Comparison of ENCODE assay signal across 11 mouse cellular contexts in genomic region chr13:21260289-21260688, GRCm38 (mm10). TPM values are rescaled to one million over a fixed set of nuclear protein-coding genes. Genes with fewer than 3 reads are reported as not detected.
A peak's percentile ranks its signal among the peaks of the same experiment; 100 is the strongest.
DNase-seq lines count a peak whose midpoint lies in the region; ATAC-seq and TF ChIP-seq lines count a peak whose summit lies in the region.
"Had no signal": no experiment of that assay in that cellular context is flagged by ENCODE, and none has a peak within 500 bp of the region (broad histone marks: within the 10 kb centered on the region; RNA-seq: fewer than 3 reads in every experiment).

No protein-coding gene starts in this region.

- H3K4me2 ChIP-seq in heart, embryonic 11.5 days, result peak overlapping the region; percentile 65
- H3K4me2 ChIP-seq in liver, postnatal 0 days (ENCODE audit: low read depth, low read length), result peak overlapping the region; percentile 62

- H3K4me3 ChIP-seq in heart, embryonic 11.5 days (ENCODE audit: low read depth, low read length), result peak overlapping the region; percentile 58
- H3K4me3 ChIP-seq in ES-Bruce4 (ENCODE audit: low read depth, low read length), result peak overlapping the region; percentile 99
- H3K4me3 ChIP-seq in hindbrain, embryonic 10.5 days, result peak overlapping the region; percentile 63
- peak overlapping the region; percentile 30; the same call in 1 of the 2 replicates for H3K4me3 ChIP-seq in liver, postnatal 0 days (ENCODE audit: low read depth, low read length)

- H3K27me3 ChIP-seq in heart, embryonic 11.5 days (ENCODE audit: control insufficient read depth, insufficient read depth, low read length), result peaks cover 3% of the 10 kb centered on the region; the same call in 1 of the 2 replicates
- H3K27me3 ChIP-seq in ES-Bruce4 (ENCODE audit: control insufficient read depth, insufficient read depth, low read length, poor library complexity, severe bottlenecking), result no peaks in the 10 kb centered on the region
- H3K27me3 ChIP-seq in hindbrain, embryonic 10.5 days (ENCODE audit: insufficient read depth, poor library complexity, severe bottlenecking), result peaks cover 38% of the 10 kb centered on the region
- H3K27me3 ChIP-seq in liver, postnatal 0 days (ENCODE audit: insufficient read depth, low read length), result 0 out of 2 replicates have a peak, but pooled peaks cover 5% of the 10 kb centered on the region

- DNase-seq in heart, postnatal 36 days, result no peak
- no peak for DNase-seq in hindbrain, embryonic 10.5 days (ENCODE audit: low spot score)
- DNase-seq in liver, postnatal 0 days, result no peak
- DNase-seq in frontal cortex, postnatal 10 days (ENCODE audit: low spot score in 2 of 2), result no peak
- no peak for DNase-seq in adrenal gland, postnatal 36 days
- no peak for DNase-seq in frontal cortex, postnatal 25 days (ENCODE audit: low spot score in 2 of 2)

- intact Hi-C loops in heart, postnatal 36 days (cut with DNase I), result no loop called here

- H3K9ac ChIP-seq in heart, embryonic 11.5 days (ENCODE audit: low read depth, low read length), result peak overlapping the region; percentile 46; the same call in 1 of the 2 replicates
- H3K9ac ChIP-seq in ES-Bruce4 (ENCODE audit: low read depth, poor library complexity, severe bottlenecking), result peak overlapping the region; percentile 65
- H3K9ac ChIP-seq in liver, postnatal 0 days (replicated peaks), result no peak overlapping the region

- no peak overlapping the region for H3K27ac ChIP-seq in heart, embryonic 11.5 days (ENCODE audit: low read depth, low read length)
- no peak overlapping the region for H3K27ac ChIP-seq in ES-Bruce4 (ENCODE audit: insufficient read depth, low read length)
- peak overlapping the region; percentile 60; the same call in 1 of the 2 replicates for H3K27ac ChIP-seq in hindbrain, embryonic 10.5 days
- H3K27ac ChIP-seq in liver, postnatal 0 days (ENCODE audit: low read depth), result no peak overlapping the region

- TF ChIP-seq CTCF in ES-Bruce4 (IDR thresholded peaks at IDR 0.05; ENCODE audit: low read depth, low read length), result no peak
- no peak for TF ChIP-seq CTCF in liver, postnatal 0 days (IDR thresholded peaks at IDR 0.05; ENCODE audit: low read depth)

- no peak for ATAC-seq in heart, embryonic 11.5 days (replicated peaks; ENCODE audit: insufficient number of reproducible peaks, low FRiP score, low TSS enrichment)
- no peak for ATAC-seq in liver, postnatal 0 days

- WGBS in heart, embryonic 11.5 days (ENCODE audit: insufficient replicate concordance), result 17% methylated on average over 5 of the region's 5 CpGs
- WGBS in hindbrain, embryonic 10.5 days, result 15% methylated on average over 5 of the region's 5 CpGs
- 30% methylated on average over 5 of the region's 5 CpGs for WGBS in liver, postnatal 0 days (ENCODE audit: insufficient replicate concordance)

- H3K36me3 ChIP-seq in heart, embryonic 11.5 days (ENCODE audit: control insufficient read depth, insufficient read depth, low read length), result no peaks in the 10 kb centered on the region
- H3K36me3 ChIP-seq in ES-Bruce4 (ENCODE audit: control insufficient read depth, insufficient read depth, low read length, poor library complexity, severe bottlenecking), result no peaks in the 10 kb centered on the region
- no peaks in the 10 kb centered on the region for H3K36me3 ChIP-seq in hindbrain, embryonic 10.5 days
- H3K36me3 ChIP-seq in liver, postnatal 0 days (replicated peaks; ENCODE audit: insufficient read depth, low read length), result no peaks in the 10 kb centered on the region

- no peaks in the 10 kb centered on the region for H3K9me3 ChIP-seq in heart, embryonic 11.5 days (replicated peaks; ENCODE audit: control insufficient read depth, low read length)
- H3K9me3 ChIP-seq in ES-Bruce4 (replicated peaks; ENCODE audit: control insufficient read depth, insufficient read depth, low read length, poor library complexity, severe bottlenecking), result no peaks in the 10 kb centered on the region
- H3K9me3 ChIP-seq in hindbrain, embryonic 10.5 days, result no peaks in the 10 kb centered on the region
- H3K9me3 ChIP-seq in liver, postnatal 0 days (ENCODE audit: low read length), result no peaks in the 10 kb centered on the region

- H3K4me1 ChIP-seq in heart, embryonic 11.5 days (ENCODE audit: control insufficient read depth, insufficient read depth, low read length), result peaks cover 2% of the 10 kb centered on the region; the same call in 1 of the 2 replicates
- H3K4me1 ChIP-seq in ES-Bruce4 (ENCODE audit: control insufficient read depth, insufficient read depth, low read length), result peaks cover 2% of the 10 kb centered on the region
- H3K4me1 ChIP-seq in hindbrain, embryonic 10.5 days (replicated peaks), result peaks cover 24% of the 10 kb centered on the region; the same call in 1 of the 2 replicates
- peaks cover 8% of the 10 kb centered on the region for H3K4me1 ChIP-seq in liver, postnatal 0 days (ENCODE audit: insufficient read depth)

- TF ChIP-seq EP300 in ES-Bruce4 (IDR thresholded peaks at IDR 0.05; ENCODE audit: insufficient read depth, low read depth, low read length), result no peak
- no peak for TF ChIP-seq EP300 in liver, postnatal 0 days (IDR thresholded peaks at IDR 0.05; ENCODE audit: low read depth)

- no peak for TF ChIP-seq POLR2A in ES-Bruce4 (IDR thresholded peaks at IDR 0.05; ENCODE audit: insufficient read depth, low read length)

RNA-seq across cellular contexts. Expression of gene Gpx5, which starts 32.2 kb away (rescaled TPM):
- not detected in 2 replicates for polyA plus RNA-seq in heart, embryonic 11.5 days (2014; fragmentation: Nextera tagmentation; extraction: Ambion mirVana)
- not detected for total RNA-seq in heart, postnatal 36 days (2021)
- not detected in 2 replicates for polyA plus RNA-seq in ES-Bruce4 (2011; ENCODE audit: insufficient read depth, insufficient read length, low read depth, missing spikeins)
- polyA plus RNA-seq in hindbrain, embryonic 10.5 days (2016; fragmentation: Nextera tagmentation; extraction: Ambion mirVana), result not detected in 2 replicates
- not detected in 2 replicates for polyA plus RNA-seq in liver, postnatal 0 days (2015; fragmentation: Nextera tagmentation; extraction: Ambion mirVana)
- not detected for total RNA-seq in adrenal gland, postnatal 36 days (2021)
- total RNA-seq: hematopoietic stem cell, adult 5-6 weeks; megakaryocyte-erythroid progenitor cell, adult 5-6 weeks had no signal
- polyA plus RNA-seq: spleen, adult 2 months had no signal

RNA-seq across cellular contexts. Expression of gene Gpx6, which starts 51.6 kb away (rescaled TPM):
- not detected in 2 replicates for polyA plus RNA-seq in heart, embryonic 11.5 days (2014; fragmentation: Nextera tagmentation; extraction: Ambion mirVana)
- total RNA-seq in heart, postnatal 36 days (2021), result not detected
- polyA plus RNA-seq in ES-Bruce4 (2011; ENCODE audit: insufficient read depth, insufficient read length, low read depth, missing spikeins), result 1.2 and 2.2 TPM in 2 replicates
- polyA plus RNA-seq in hindbrain, embryonic 10.5 days (2016; fragmentation: Nextera tagmentation; extraction: Ambion mirVana), result 0.12 TPM in 1 of 2 replicates, not detected in the other
- polyA plus RNA-seq in liver, postnatal 0 days (2015; fragmentation: Nextera tagmentation; extraction: Ambion mirVana), result 0.08 and 0.18 TPM in 2 replicates
- not detected for total RNA-seq in adrenal gland, postnatal 36 days (2021)
- total RNA-seq: hematopoietic stem cell, adult 5-6 weeks; megakaryocyte-erythroid progenitor cell, adult 5-6 weeks had no signal
- polyA plus RNA-seq: spleen, adult 2 months had no signal

Comparison
In these comparisons a context has a peak if more than half of its experiments do, and no peak if none do; other contexts are left out.
1. H3K4me3 ChIP-seq: peak in every context shown above with its lines; median percentile 99 in ES-Bruce4; 63 in hindbrain, embryonic 10.5 days; 58 in heart, embryonic 11.5 days; 30 in liver, postnatal 0 days.